Mouse (Mus musculus) liver, embryonic 14.5 days (tissue): ENCODE results near the gene Maats1. TPM values are rescaled to one million over a fixed set of nuclear protein-coding genes. Genes with fewer than 3 reads are reported as not detected.
"Not testable (repeated sequence)": the region's sequence is repeated elsewhere in the genome, so short reads cannot be mapped to it uniquely, and the experiment has no call there.

Experiments
- ATAC-seq: fragments of 200-750 bp; cut with Nextera tagmentation; 2 replicates; pipeline ENCODE4 v1.8.0; 2017; ENCODE audit warnings: moderate number of reproducible peaks, mild to moderate bottlenecking, moderate library complexity; ENCODE audit not compliant: insufficient read depth
- DNase-seq, 3 experiments: peaks; one replicate each; pipeline ENCODE4 v3.0.0-alpha.2; 2012 to 2013; ENCODE audit warnings: low read depth in 3 of 3, low spot score in 3 of 3
- H3K27ac ChIP-seq: fragments of 300-500 bp; sonication (generic); 2 replicates; pipeline ENCODE4 v1.5.1; 2014; ENCODE audit warnings: moderate library complexity, mild to moderate bottlenecking, control low read depth, inconsistent platforms
- H3K27me3 ChIP-seq: fragments of 300-500 bp; sonication (generic); 2 replicates; pipeline ENCODE4 v1.6.1; 2014; ENCODE audit warnings: mild to moderate bottlenecking, low read length, moderate library complexity; ENCODE audit not compliant: control insufficient read depth, insufficient read depth
- H3K36me3 ChIP-seq: fragments of 300-500 bp; sonication (generic); replicated peaks from 2 replicates; pipeline ENCODE4 v1.6.1; 2014; ENCODE audit warnings: low read depth; ENCODE audit not compliant: control insufficient read depth, insufficient read depth
- H3K4me1 ChIP-seq, 2 experiments: fragments of 200-500 bp in 1 of 2; fragments of 300-500 bp in 1 of 2; sonication (generic) in 1 of 2; replicated peaks; 2 replicates each; pipeline ENCODE4 v1.6.1; 2012 to 2014; ENCODE audit warnings: antibody characterized with exemption in 1 of 2, inconsistent platforms in 1 of 2, low read length in 1 of 2; ENCODE audit not compliant: control insufficient read depth in 2 of 2, insufficient read depth in 2 of 2
- H3K4me2 ChIP-seq: fragments of 300-500 bp; sonication (generic); 2 replicates; pipeline ENCODE4 v1.6.1; 2014; ENCODE audit warnings: low read depth, mild to moderate bottlenecking, control low read depth, moderate library complexity
- H3K4me3 ChIP-seq, 2 experiments: fragments of 200-500 bp in 1 of 2; fragments of 300-500 bp in 1 of 2; sonication (generic) in 1 of 2; 2 replicates each; pipeline ENCODE4 v1.5.1; 2012 to 2014; ENCODE audit warnings: low read depth in 2 of 2, low read length in 2 of 2, mild to moderate bottlenecking in 2 of 2, control low read depth in 1 of 2, inconsistent platforms in 1 of 2, moderate library complexity in 1 of 2; ENCODE audit not compliant: insufficient read depth in 1 of 2
- H3K9ac ChIP-seq: fragments of 300-500 bp; sonication (generic); replicated peaks from 2 replicates; pipeline ENCODE4 v1.6.1; 2014; ENCODE audit warnings: mild to moderate bottlenecking, control low read depth, moderate library complexity
- H3K9me3 ChIP-seq: fragments of 300-500 bp; sonication (generic); 2 replicates; pipeline ENCODE4 v1.6.1; 2016; ENCODE audit warnings: low read length, mixed read lengths; ENCODE audit not compliant: control insufficient read depth
- CTCF ChIP-seq: IDR thresholded peaks from 2 replicates; pipeline ENCODE4 v1.5.1; 2016; ENCODE audit warnings: antibody characterized with exemption, low read depth, control low read depth
- EP300 ChIP-seq: IDR thresholded peaks from 2 replicates; pipeline ENCODE4 v1.6.1; 2016; ENCODE audit warnings: antibody characterized with exemption, low read depth
- WGBS: fragments of 180-500 bp; shearing (Covaris S2); extraction: QIAGEN DNeasy Blood & Tissue Kit; methylation state at CpG from one replicate; pipeline ENCODE4 v1.1.7; 2014; ENCODE audit not compliant: insufficient replicate concordance; 5-methylcytosine and 5-hydroxymethylcytosine counted together
- polyA plus RNA-seq, 2 experiments: library from polyadenylated mRNA; depleted of rRNA in 1 of 2; stranded (reverse) in 1 of 2; unstranded in 1 of 2; fragments of >200 nt; fragmentation: Nextera tagmentation in 1 of 2; extraction: Ambion mirVana in 1 of 2; gene quantifications; 2 replicates each; pipeline versions ENCODE4 v1.2.1 to v1.2.3; 2012 to 2014

Gene Maats1
- polyA plus RNA-seq, 2 experiments, result 0.01 TPM; not detected in 1

DNA sequence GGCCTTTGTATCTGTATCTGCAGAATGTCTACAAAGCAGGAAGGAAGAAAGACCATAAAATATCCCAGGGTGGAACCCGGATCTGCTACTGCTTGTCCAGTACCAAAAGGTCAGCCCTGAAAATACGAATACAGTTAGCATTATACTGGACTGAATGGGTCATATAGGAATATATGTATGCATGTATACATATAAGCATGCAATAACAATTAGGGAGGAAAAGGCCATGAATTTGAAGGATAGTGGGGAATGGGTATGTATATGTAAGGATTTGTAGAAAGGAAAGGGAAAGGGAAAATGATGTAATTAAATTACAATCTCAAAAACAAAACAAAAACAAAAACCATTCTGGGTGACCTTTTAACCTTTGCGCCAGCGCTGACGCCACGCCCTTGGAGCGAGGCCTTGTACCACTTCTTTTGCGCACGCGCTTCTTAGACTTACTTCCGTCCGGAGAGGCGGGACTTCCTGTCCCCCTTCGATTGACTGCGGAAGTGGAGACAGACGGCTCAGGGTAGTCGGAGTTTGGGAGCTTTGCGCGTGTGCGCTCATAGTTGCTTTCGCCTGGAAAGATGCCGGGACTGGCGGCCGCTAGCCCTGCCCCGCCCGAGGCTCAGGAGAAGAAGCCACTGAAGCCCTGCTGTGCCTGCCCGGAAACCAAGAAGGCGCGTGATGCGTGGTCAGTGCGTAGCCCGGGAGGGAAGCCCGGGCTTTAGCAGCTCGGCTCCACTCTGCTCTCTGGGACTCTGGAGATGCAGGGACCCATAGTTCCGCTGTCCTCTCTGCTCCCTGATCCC lies 4.8 kb upstream of the Maats1 start, which contains the start of the genes Cox17 and Gm21987:
TSS of gene Cox17 (plus strand) at position 463 of the 797 bp plus-strand sequence.
TSS of gene Gm21987 (plus strand) at position 512 of the 797 bp plus-strand sequence.
- no peaks in the 10 kb centered on the region for H3K27me3 ChIP-seq
- H3K27ac ChIP-seq, result peak within 1 kb of the TSS; percentile 94
- ATAC-seq (peak; percentile 94), DNase-seq (peak; percentile 91 to 92 (median 91))
- H3K4me2 ChIP-seq, result peak within 1 kb of the TSS; percentile 79
- no peaks in the 10 kb centered on the region for H3K9me3 ChIP-seq
- whole genome bisulfite sequencing, result under 1% methylated on average over 35 of the region's 35 CpGs
- H3K36me3 ChIP-seq, result peaks cover 26% of the 10 kb centered on the region
- TF ChIP-seq EP300 (no peak), CTCF (0 out of 2 replicates have a peak, but pooled peaks have one; percentile 9)
- peak within 1 kb of the TSS; percentile 95 for H3K9ac ChIP-seq
- H3K4me1 ChIP-seq, result peaks cover 26 to 37% of the 10 kb centered on the region in 2 experiments
- H3K4me3 ChIP-seq, result peak within 1 kb of the TSS; percentile 95 to 99

DNA sequence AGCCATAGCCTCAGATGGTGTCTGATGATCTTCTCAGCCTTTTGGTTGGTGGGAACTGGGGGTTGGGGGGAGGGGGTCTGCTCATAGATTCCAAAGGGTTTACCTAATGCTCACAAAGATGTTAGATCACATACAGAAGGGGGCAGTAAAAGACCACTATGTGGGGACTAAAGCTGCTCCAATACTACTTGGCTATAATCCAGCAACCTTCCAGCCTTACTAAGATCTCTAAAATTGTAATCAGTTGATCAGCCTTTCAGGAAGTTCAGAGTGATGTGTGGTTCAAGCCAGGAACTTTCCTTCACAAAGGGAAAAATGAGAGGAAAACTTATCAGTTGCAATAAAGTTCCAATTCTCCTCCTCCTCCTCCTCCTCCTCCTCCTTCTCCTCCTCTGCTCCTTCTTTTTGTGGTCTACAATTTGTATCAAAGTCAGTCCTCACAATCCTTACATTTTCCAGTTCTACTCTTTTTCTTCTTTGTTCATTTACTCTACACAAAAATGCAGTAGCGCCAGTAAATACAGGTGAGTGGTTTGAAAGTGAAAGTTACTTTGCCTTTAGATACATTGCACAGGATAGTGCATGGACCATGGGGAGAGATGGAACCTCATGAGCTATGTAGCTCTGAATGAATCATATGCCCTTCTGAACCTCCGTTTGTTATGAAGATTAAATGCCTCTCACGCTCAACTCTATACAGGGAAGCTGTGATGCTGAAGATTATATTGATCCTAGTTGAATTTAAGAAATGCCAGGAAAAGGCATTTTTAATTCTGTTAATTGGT lies 3.2 kb upstream of the Maats1 start:
- no peak overlapping the region for H3K4me3 ChIP-seq
- peaks cover 16 to 31% of the 10 kb centered on the region in 2 experiments for H3K4me1 ChIP-seq
- 70% methylated on average over 3 of the region's 3 CpGs for WGBS
- H3K27ac ChIP-seq, result no peak overlapping the region
- TF ChIP-seq EP300 (no peak), CTCF (peak; percentile 47)
- DNase-seq (no peak), ATAC-seq (no peak)
- H3K9ac ChIP-seq, result no peak overlapping the region
- no peaks in the 10 kb centered on the region for H3K27me3 ChIP-seq
- H3K36me3 ChIP-seq, result peaks cover 10% of the 10 kb centered on the region
- no peak overlapping the region for H3K4me2 ChIP-seq
- H3K9me3 ChIP-seq, result no peaks in the 10 kb centered on the region

DNA sequence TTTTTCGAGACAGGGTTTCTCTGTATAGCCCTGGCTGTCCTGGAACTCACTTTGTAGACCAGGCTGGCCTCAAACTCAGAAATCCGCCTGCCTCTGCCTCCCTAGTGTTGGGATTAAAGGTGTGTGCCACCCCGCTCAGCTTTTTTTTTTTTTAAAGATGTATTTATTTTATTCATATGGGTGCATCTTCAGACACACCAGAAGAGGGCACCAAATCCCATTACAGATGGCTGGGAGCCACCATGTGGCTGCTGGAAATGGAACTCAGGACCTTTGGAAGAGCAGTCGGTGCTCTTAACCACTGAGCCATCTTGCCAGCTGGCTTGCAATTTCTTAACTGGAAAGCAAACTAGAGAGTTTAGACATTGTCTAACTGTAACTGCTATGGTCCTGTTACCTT lies 3.9 kb downstream of the Maats1 start:
- 63% methylated on average over 4 of the region's 4 CpGs for WGBS
- H3K4me2 ChIP-seq, H3K27ac ChIP-seq, H3K36me3 ChIP-seq, H3K4me1 ChIP-seq, ATAC-seq, H3K4me3 ChIP-seq, H3K9me3 ChIP-seq, DNase-seq, H3K9ac ChIP-seq, H3K27me3 ChIP-seq: not testable (repeated sequence)
- TF ChIP-seq CTCF, result peak; percentile 37

DNA sequence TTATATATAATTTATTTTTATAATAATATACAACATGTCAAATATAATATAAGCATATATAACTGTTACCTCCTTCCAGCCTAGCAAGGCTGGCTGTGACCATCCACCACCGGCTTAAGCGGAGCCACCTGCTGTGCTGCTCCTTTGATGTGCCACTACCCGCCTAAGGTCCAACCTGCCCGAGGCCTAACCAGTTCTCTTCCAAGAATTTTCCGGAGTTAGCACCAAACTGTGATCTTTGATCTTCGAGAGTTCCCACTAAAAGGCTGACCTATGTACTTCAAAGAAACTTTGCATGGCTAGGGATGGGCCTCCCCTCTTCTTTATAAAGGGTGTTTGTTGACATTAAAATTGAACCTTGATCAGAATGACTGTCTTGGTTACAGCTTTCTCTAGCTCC lies 7.5 kb downstream of the Maats1 start:
- no peaks in the 10 kb centered on the region for H3K27me3 ChIP-seq
- H3K4me2 ChIP-seq, result no peak overlapping the region
- no peaks in the 10 kb centered on the region for H3K36me3 ChIP-seq
- no peak overlapping the region for H3K27ac ChIP-seq
- DNase-seq (no peak), ATAC-seq (no peak)
- no peak overlapping the region for H3K9ac ChIP-seq
- H3K9me3 ChIP-seq, result no peaks in the 10 kb centered on the region
- TF ChIP-seq EP300, result no peak
- no peak for TF ChIP-seq CTCF
- WGBS, result 54% methylated on average over 6 of the region's 6 CpGs
- no peak overlapping the region for H3K4me3 ChIP-seq
- no peaks in the 10 kb centered on the region for H3K4me1 ChIP-seq

DNA sequence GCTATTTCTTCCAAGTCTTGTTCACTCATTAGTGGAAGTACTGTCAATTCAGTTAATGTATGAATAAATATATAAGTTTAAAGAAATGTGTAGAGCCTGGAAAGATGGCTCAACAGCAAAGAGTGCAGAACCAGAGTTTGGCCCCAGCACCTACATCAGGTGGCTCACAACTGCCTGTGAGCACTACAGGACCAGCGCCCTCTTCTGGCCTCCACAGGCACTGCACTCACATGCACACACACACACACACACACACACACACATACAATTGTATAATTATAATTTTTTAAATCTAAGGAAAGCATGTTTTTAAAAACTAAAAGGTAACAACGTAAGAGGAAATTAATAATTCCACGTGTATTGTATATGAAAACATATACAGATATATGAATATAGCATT lies 12.6 kb downstream of the Maats1 start:
- no peak overlapping the region for H3K9ac ChIP-seq
- 70% methylated on average over 3 of the region's 3 CpGs for WGBS
- H3K36me3 ChIP-seq, result no peaks in the 10 kb centered on the region
- H3K4me2 ChIP-seq, result no peak overlapping the region
- H3K4me1 ChIP-seq, result no peaks in the 10 kb centered on the region
- no peak overlapping the region for H3K27ac ChIP-seq
- ATAC-seq, result no peak
- no peak for DNase-seq
- no peaks in the 10 kb centered on the region for H3K27me3 ChIP-seq
- TF ChIP-seq EP300, result no peak
- peak; percentile 60 for TF ChIP-seq CTCF
- H3K4me3 ChIP-seq, result no peak overlapping the region
- H3K9me3 ChIP-seq, result no peaks in the 10 kb centered on the region
